Mouse (Mus musculus) E14TG2a.4 (cell line): ENCODE data around the gene Hcfc1.

Source experiments
- CTCF ChIP-seq: conservative IDR thresholded peaks from 2 replicates; pipeline ENCODE4 v1.5.1; 2014; ENCODE audit warnings: low read length
- NANOG ChIP-seq: IDR thresholded peaks from 2 replicates; pipeline ENCODE4 v1.6.1; 2014; ENCODE audit warnings: borderline replicate concordance, low read length, mixed read lengths

DNA sequence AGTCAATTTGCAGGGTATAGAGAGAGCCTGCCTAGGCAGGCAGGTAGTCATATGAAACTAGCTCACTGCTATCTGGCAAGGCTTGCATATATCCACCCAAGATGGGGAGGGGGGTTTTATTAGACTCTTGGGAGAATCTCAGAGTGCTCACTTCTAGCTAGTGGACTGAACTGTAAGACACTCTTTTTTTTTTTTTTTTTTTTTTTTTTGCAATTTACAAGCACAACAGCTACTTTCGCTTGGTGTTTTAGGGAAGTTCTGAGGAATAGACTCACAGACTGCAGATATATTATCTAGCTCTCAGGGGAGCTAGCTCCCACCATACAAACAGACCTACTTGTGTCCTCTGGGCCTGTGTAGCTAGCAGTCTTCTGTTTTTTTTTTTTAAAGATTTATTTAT lies 48.4 kb upstream of the Hcfc1 start:
- TF ChIP-seq CTCF (no peak), NANOG (no peak)
